Mouse (Mus musculus): ENCODE measurements around the gene Nup98. TPM values are rescaled to one million over a fixed set of nuclear protein-coding genes. Genes with fewer than 3 reads are reported as not detected.

Nup98 gene
- polyA plus RNA-seq, 1 experiment from 2014 or later: 20.8 TPM

GRCm38 (mm10) chr7:102222830-102223556 lies 13.0 kb upstream of the Nup98 start:
- H3K36me3 ChIP-seq (ENCODE audit: control insufficient read depth, insufficient read depth): peaks cover 6% of the 10 kb centered on the region
- H3K4me3 ChIP-seq (ENCODE audit: low read length): peak overlapping the region; percentile 82
- H3K4me2 ChIP-seq (ENCODE audit: low read depth, low read length): peak overlapping the region; percentile 98
- ATAC-seq (replicated peaks; ENCODE audit: extremely low read depth, insufficient read depth, low FRiP score): peak; percentile 87
- H3K27ac ChIP-seq (ENCODE audit: low read length): peak overlapping the region; percentile 76
- H3K4me1 ChIP-seq (ENCODE audit: control insufficient read depth, insufficient read depth, low read length): peaks cover 6% of the 10 kb centered on the region; the same call in 1 of the 2 replicates
- 2% methylated on average over 31 of the region's 31 CpGs for WGBS
- H3K9me3 ChIP-seq (replicated peaks; ENCODE audit: control insufficient read depth, low read length): no peaks in the 10 kb centered on the region
- peak overlapping the region; percentile 83 for H3K9ac ChIP-seq (ENCODE audit: low read length)
- H3K27me3 ChIP-seq (ENCODE audit: control insufficient read depth, insufficient read depth, low read length): no peaks in the 10 kb centered on the region

- H3K27me3 ChIP-seq (ENCODE audit: control insufficient read depth, insufficient read depth, low read length): no peaks in the 10 kb centered on the region
- peak overlapping the region; percentile 82 for H3K4me3 ChIP-seq (ENCODE audit: low read length)
- H3K9me3 ChIP-seq (replicated peaks; ENCODE audit: control insufficient read depth, low read length): no peaks in the 10 kb centered on the region
- peak; percentile 47; the same call in 1 of the 2 replicates for ATAC-seq (replicated peaks; ENCODE audit: extremely low read depth, insufficient read depth, low FRiP score)
- H3K36me3 ChIP-seq (ENCODE audit: control insufficient read depth, insufficient read depth): peaks cover 3% of the 10 kb centered on the region; the same call in 1 of the 2 replicates
- peak overlapping the region; percentile 98 for H3K4me2 ChIP-seq (ENCODE audit: low read depth, low read length)
- 1% methylated on average over 12 of the region's 13 CpGs for WGBS
- peak overlapping the region; percentile 83 for H3K9ac ChIP-seq (ENCODE audit: low read length)
- peaks cover 6% of the 10 kb centered on the region; the same call in 1 of the 2 replicates for H3K4me1 ChIP-seq (ENCODE audit: control insufficient read depth, insufficient read depth, low read length)
- peak overlapping the region; percentile 76 for H3K27ac ChIP-seq (ENCODE audit: low read length)
Measured at GRCm38 (mm10) chr7:102222336-102222735, 12.4 kb upstream of the Nup98 start.

- no peak overlapping the region for H3K4me3 ChIP-seq (ENCODE audit: low read length)
- no peaks in the 10 kb centered on the region for H3K36me3 ChIP-seq (ENCODE audit: control insufficient read depth, insufficient read depth)
- no peaks in the 10 kb centered on the region for H3K27me3 ChIP-seq (ENCODE audit: control insufficient read depth, insufficient read depth, low read length)
- peak overlapping the region; percentile 98 for H3K4me2 ChIP-seq (ENCODE audit: low read depth, low read length)
- H3K4me1 ChIP-seq (ENCODE audit: control insufficient read depth, insufficient read depth, low read length): peaks cover 6% of the 10 kb centered on the region; the same call in 1 of the 2 replicates
- no peak for ATAC-seq (replicated peaks; ENCODE audit: extremely low read depth, insufficient read depth, low FRiP score)
- no peaks in the 10 kb centered on the region for H3K9me3 ChIP-seq (replicated peaks; ENCODE audit: control insufficient read depth, low read length)
- no peak overlapping the region for H3K27ac ChIP-seq (ENCODE audit: low read length)
- H3K9ac ChIP-seq (ENCODE audit: low read length): no peak overlapping the region
- WGBS: 38% methylated on average over 1 of the region's 1 CpGs
Measured at GRCm38 (mm10) chr7:102221899-102222298, 11.9 kb upstream of the Nup98 start.

DNA sequence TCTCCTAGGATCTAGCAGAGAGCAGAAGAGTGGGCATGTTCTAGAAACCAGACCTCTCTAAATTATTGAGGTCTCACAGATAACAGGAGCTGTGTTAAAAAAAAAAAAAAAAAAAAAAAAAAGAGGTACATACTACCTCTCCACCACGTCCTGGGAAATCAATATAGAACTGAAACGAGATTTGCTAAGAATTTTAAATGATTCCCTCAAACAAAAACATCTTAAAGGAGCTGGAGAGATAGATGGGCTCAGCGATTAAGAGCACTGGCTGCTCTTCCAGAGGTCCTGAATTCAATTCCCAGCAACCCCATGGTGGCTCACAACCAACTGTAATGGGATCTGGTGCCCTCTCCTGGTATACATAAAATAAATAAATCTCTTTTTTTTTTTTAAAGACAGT lies 1.1 kb upstream of the Nup98 start:
- peak overlapping the region; percentile 69 for H3K9ac ChIP-seq (ENCODE audit: low read length)
- H3K36me3 ChIP-seq (ENCODE audit: control insufficient read depth, insufficient read depth): no peaks in the 10 kb centered on the region
- no peak for ATAC-seq (replicated peaks; ENCODE audit: extremely low read depth, insufficient read depth, low FRiP score)
- 77% methylated on average over 3 of the region's 3 CpGs for WGBS
- H3K27me3 ChIP-seq (ENCODE audit: control insufficient read depth, insufficient read depth, low read length): no peaks in the 10 kb centered on the region
- H3K27ac ChIP-seq (ENCODE audit: low read length): peak overlapping the region; percentile 88
- peak overlapping the region; percentile 81 for H3K4me3 ChIP-seq (ENCODE audit: low read length)
- no peaks in the 10 kb centered on the region for H3K9me3 ChIP-seq (replicated peaks; ENCODE audit: control insufficient read depth, low read length)
- peak overlapping the region; percentile 70 for H3K4me2 ChIP-seq (ENCODE audit: low read depth, low read length)
- H3K4me1 ChIP-seq (ENCODE audit: control insufficient read depth, insufficient read depth, low read length): peaks cover 11% of the 10 kb centered on the region

DNA sequence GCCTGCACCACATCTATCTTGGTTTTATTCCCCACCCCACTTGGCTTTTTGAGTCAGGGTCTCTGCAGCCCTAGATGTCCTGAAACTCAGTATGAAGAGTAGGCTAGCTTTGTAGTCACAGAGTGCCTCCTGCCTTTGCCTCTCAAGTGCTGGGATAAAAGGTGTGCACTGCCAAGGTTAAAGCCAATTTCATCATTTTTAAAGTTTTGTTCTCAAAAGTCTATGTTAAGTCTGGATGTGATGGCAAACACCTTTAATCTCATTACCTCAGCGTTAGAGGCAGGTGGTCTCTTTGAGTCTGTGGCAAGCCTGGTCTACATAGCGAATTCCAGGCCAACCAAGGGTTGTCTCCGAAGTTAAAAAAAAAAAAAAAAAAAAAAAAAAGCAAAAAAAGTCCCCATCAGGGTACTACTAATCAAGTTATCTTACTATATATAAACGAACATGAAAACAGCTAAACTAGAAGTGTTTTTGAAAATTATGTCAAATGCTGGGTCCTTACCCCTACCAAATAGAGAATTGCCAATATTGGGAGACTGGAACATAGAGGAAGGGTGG lies 1.1 kb downstream of the Nup98 start:
- 36% methylated on average over 4 of the region's 4 CpGs for WGBS
- no peak for ATAC-seq (replicated peaks; ENCODE audit: extremely low read depth, insufficient read depth, low FRiP score)
- Histone ChIP-seq H3K9ac (ENCODE audit: low read length) (peak overlapping the region; percentile 85), H3K27me3 (ENCODE audit: control insufficient read depth, insufficient read depth, low read length) (no peaks in the 10 kb centered on the region), H3K36me3 (ENCODE audit: control insufficient read depth, insufficient read depth) (peaks cover 3% of the 10 kb centered on the region; the same call in 1 of the 2 replicates), H3K4me1 (ENCODE audit: control insufficient read depth, insufficient read depth, low read length) (peaks cover 11% of the 10 kb centered on the region), H3K27ac (ENCODE audit: low read length) (peak overlapping the region; percentile 94), H3K4me2 (ENCODE audit: low read depth, low read length) (peak overlapping the region; percentile 92), H3K9me3 (replicated peaks; ENCODE audit: control insufficient read depth, low read length) (no peaks in the 10 kb centered on the region), H3K4me3 (ENCODE audit: low read length) (peak overlapping the region; percentile 81)

DNA sequence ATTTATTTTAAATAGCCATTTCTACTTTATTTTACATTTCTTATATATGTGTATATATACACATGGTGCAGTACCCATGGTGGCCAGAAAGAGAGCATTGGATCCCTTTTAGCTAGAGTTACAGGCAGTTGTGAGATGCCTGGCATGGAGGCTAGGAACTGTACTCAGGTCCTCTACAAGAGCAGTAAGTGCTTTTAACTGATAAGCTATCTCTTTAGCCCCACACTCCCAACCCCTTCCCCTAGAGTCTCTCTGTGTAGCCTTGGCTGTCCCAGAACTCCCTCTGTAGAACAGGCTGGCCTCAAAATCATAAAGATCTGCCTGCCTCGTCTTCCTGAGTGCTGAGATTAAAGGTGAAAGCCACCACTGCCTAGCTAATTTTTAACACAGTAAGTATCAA lies 4.3 kb downstream of the Nup98 start:
- no peak for ATAC-seq (replicated peaks; ENCODE audit: extremely low read depth, insufficient read depth, low FRiP score)

GRCm38 (mm10) chr7:102204296-102204857 lies 5.6 kb downstream of the Nup98 start:
- H3K4me3 ChIP-seq (ENCODE audit: low read length): no peak overlapping the region
- peaks cover 3% of the 10 kb centered on the region; the same call in 1 of the 2 replicates for H3K36me3 ChIP-seq (ENCODE audit: control insufficient read depth, insufficient read depth)
- ATAC-seq (replicated peaks; ENCODE audit: extremely low read depth, insufficient read depth, low FRiP score): no peak
- H3K4me2 ChIP-seq (ENCODE audit: low read depth, low read length): no peak overlapping the region
- no peaks in the 10 kb centered on the region for H3K27me3 ChIP-seq (ENCODE audit: control insufficient read depth, insufficient read depth, low read length)
- no peak overlapping the region for H3K27ac ChIP-seq (ENCODE audit: low read length)
- H3K4me1 ChIP-seq (ENCODE audit: control insufficient read depth, insufficient read depth, low read length): peaks cover 11% of the 10 kb centered on the region
- H3K9me3 ChIP-seq (replicated peaks; ENCODE audit: control insufficient read depth, low read length): no peaks in the 10 kb centered on the region
- WGBS: 81% methylated on average over 3 of the region's 3 CpGs
- no peak overlapping the region for H3K9ac ChIP-seq (ENCODE audit: low read length)

More for the DNA sequence above, 4.3 kb downstream of the Nup98 start:
- Histone ChIP-seq H3K27ac (ENCODE audit: low read length) (no peak overlapping the region), H3K4me2 (ENCODE audit: low read depth, low read length) (no peak overlapping the region), H3K36me3 (ENCODE audit: control insufficient read depth, insufficient read depth) (peaks cover 3% of the 10 kb centered on the region; the same call in 1 of the 2 replicates), H3K9me3 (replicated peaks; ENCODE audit: control insufficient read depth, low read length) (no peaks in the 10 kb centered on the region), H3K4me1 (ENCODE audit: control insufficient read depth, insufficient read depth, low read length) (peaks cover 11% of the 10 kb centered on the region), H3K9ac (ENCODE audit: low read length) (no peak overlapping the region), H3K4me3 (ENCODE audit: low read length) (no peak overlapping the region), H3K27me3 (ENCODE audit: control insufficient read depth, insufficient read depth, low read length) (no peaks in the 10 kb centered on the region)
- WGBS: 64% methylated on average over 1 of the region's 1 CpGs

GRCm38 (mm10) chr7:102200996-102201785 lies 8.8 kb downstream of the Nup98 start:
- H3K4me3 ChIP-seq (ENCODE audit: low read length): no peak overlapping the region
- H3K27ac ChIP-seq (ENCODE audit: low read length): no peak overlapping the region
- H3K36me3 ChIP-seq (ENCODE audit: control insufficient read depth, insufficient read depth): peaks cover 3% of the 10 kb centered on the region; the same call in 1 of the 2 replicates
- H3K9ac ChIP-seq (ENCODE audit: low read length): no peak overlapping the region
- ATAC-seq (replicated peaks; ENCODE audit: extremely low read depth, insufficient read depth, low FRiP score): no peak
- H3K4me1 ChIP-seq (ENCODE audit: control insufficient read depth, insufficient read depth, low read length): peaks cover 4% of the 10 kb centered on the region
- H3K9me3 ChIP-seq (replicated peaks; ENCODE audit: control insufficient read depth, low read length): no peaks in the 10 kb centered on the region
- H3K4me2 ChIP-seq (ENCODE audit: low read depth, low read length): no peak overlapping the region
- no peaks in the 10 kb centered on the region for H3K27me3 ChIP-seq (ENCODE audit: control insufficient read depth, insufficient read depth, low read length)

All from heart, embryonic 16.5 days (tissue).